Mouse (Mus musculus) central nervous system, embryonic 11.5 days (tissue): ENCODE results near the gene Gm45753. TPM values are rescaled to one million over a fixed set of nuclear protein-coding genes. Genes with fewer than 3 reads are reported as not detected.

Experiments
- polyA plus RNA-seq: library from polyadenylated mRNA; depleted of rRNA; stranded (reverse); fragments of >200 nt; gene quantifications from 2 replicates; pipeline ENCODE4 v1.2.3, GENCODE M21; 2012; rRNA removed

The Gm45753 gene
- not detected in 2 replicates for polyA plus RNA-seq

GRCm38 (mm10) chr8:45308366-45308765 is at the start of gene Gm45753:
Gene Gm45753 (minus strand): TSS chr8:45308466.

GRCm38 (mm10) chr8:45332685-45333409 is 24.6 kb upstream of the Gm45753 start, which contains the start of gene Cyp4v3:
Gene Cyp4v3 (minus strand): TSS chr8:45333216.

GRCm38 (mm10) chr8:45294687-45295086 is 13.6 kb downstream of the Gm45753 start, which contains the start of gene Klkb1:
Gene Klkb1 (minus strand): TSS chr8:45294859.

GRCm38 (mm10) chr8:45261920-45262319 is 46.3 kb downstream of the Gm45753 start, which contains the start of gene F11:
Gene F11 (minus strand): TSS chr8:45262031.

Other genes starting within 250 kb of the Gm45753 start
- 0.23 and 0.26 TPM in 2 replicates for gene Mtnr1a, start 239.3 kb downstream of the Gm45753 start, polyA plus RNA-seq
- 0.11 and 0.24 TPM in 2 replicates for gene F11, start 46.4 kb downstream of the Gm45753 start, polyA plus RNA-seq
- gene Klkb1, start 13.6 kb downstream of the Gm45753 start, polyA plus RNA-seq: 0.04 and 0.06 TPM in 2 replicates
- 1.1 and 1.2 TPM in 2 replicates for gene Cyp4v3, start 24.8 kb upstream of the Gm45753 start, polyA plus RNA-seq
- 5.8 and 7.7 TPM in 2 replicates for gene Fam149a, start 73.8 kb upstream of the Gm45753 start, polyA plus RNA-seq
- gene Tlr3, start 102.6 kb upstream of the Gm45753 start, polyA plus RNA-seq: 0.30 and 0.98 TPM in 2 replicates
- 33.0 and 41.6 TPM in 2 replicates for gene Sorbs2, start 199.3 kb upstream of the Gm45753 start, polyA plus RNA-seq